15 mouse cellular contexts compared by ENCODE assay signal in genomic region chr15:56067214-56067613, GRCm38 (mm10).
"Had no signal": no experiment of that assay in that cellular context is flagged by ENCODE, and none has a peak within 500 bp of the region (broad histone marks: within the 10 kb centered on the region; RNA-seq: fewer than 3 reads in every experiment).

No protein-coding gene starts in this region.

- H3K27me3 ChIP-seq: limb, embryonic 13.5 days; liver, embryonic 12.5 days; neural tube, embryonic 12.5 days had no signal

- H3K4me2 ChIP-seq: limb, embryonic 13.5 days; liver, embryonic 12.5 days; lung, embryonic 14.5 days; neural tube, embryonic 12.5 days had no signal

- ATAC-seq: liver, embryonic 12.5 days had no signal

- H3K4me1 ChIP-seq: liver, embryonic 12.5 days; midbrain, embryonic 10.5 days; neural tube, embryonic 12.5 days had no signal

- H3K36me3 ChIP-seq: limb, embryonic 13.5 days; liver, embryonic 12.5 days; midbrain, embryonic 10.5 days; neural tube, embryonic 12.5 days had no signal

- DNase-seq: kidney, postnatal 14 days; lung, embryonic 14.5 days; lung, postnatal 10 days; lung, postnatal 4 days; midbrain, embryonic 14.5 days; retina, postnatal 1 day; right cerebral cortex, postnatal 4 days; spleen, adult 18-20 months; thymus, postnatal 36 days had no signal

- H3K9ac ChIP-seq: limb, embryonic 13.5 days; liver, embryonic 12.5 days; lung, embryonic 14.5 days; neural tube, embryonic 12.5 days had no signal

- H3K9me3 ChIP-seq: limb, embryonic 13.5 days; liver, embryonic 12.5 days; midbrain, embryonic 10.5 days; neural tube, embryonic 12.5 days had no signal

- H3K4me3 ChIP-seq: layer of hippocampus, adult 2 months; limb, embryonic 13.5 days; liver, embryonic 12.5 days; midbrain, embryonic 10.5 days; myocyte; neural tube, embryonic 12.5 days had no signal

- H3K27ac ChIP-seq: layer of hippocampus, adult 2 months; limb, embryonic 13.5 days; liver, embryonic 12.5 days; midbrain, embryonic 10.5 days; neural tube, embryonic 12.5 days had no signal
